Mouse (Mus musculus) brain, adult 10 weeks (tissue): Measurements from ENCODE around the gene Klri2. TPM values are rescaled to one million over a fixed set of nuclear protein-coding genes. Genes with fewer than 3 reads are reported as not detected.

Source experiments
- polyA plus RNA-seq: library from polyadenylated mRNA; stranded (reverse); fragments of 350-450 nt; fragmentation: Illumina TruSeq; extraction: RNeasy Lipid Tissue Mini Kit (QIAGEN cat#74804); gene quantifications from one replicate; pipeline ENCODE4 v1.2.3, GENCODE M21; 2015; ENCODE audit warnings: low read depth, low replicate concordance

Gene Klri2
- polyA plus RNA-seq: not detected

GRCm38 (mm10) chr6:129740069-129740721 is at the start of gene Klri2:
Gene Klri2, minus strand, starts transcription at chr6:129740484.

GRCm38 (mm10) chr6:129784170-129784569 is 43.9 kb upstream of the Klri2 start, which contains the start of gene Gm156:
Gene Gm156, minus strand, starts transcription at chr6:129784270.

GRCm38 (mm10) chr6:129717032-129717431 is 23.3 kb downstream of the Klri2 start, which contains the start of gene Klri1:
Gene Klri1, minus strand, starts transcription at chr6:129717132.

Other genes starting within 250 kb of the Klri2 start
- gene Olr1, start 233.3 kb downstream of the Klri2 start, polyA plus RNA-seq: not detected
- not detected for gene Tmem52b, start 227.9 kb downstream of the Klri2 start, polyA plus RNA-seq
- 958 TPM for gene Gabarapl1, start 207.3 kb downstream of the Klri2 start, polyA plus RNA-seq
- gene Klre1, start 162.6 kb downstream of the Klri2 start, polyA plus RNA-seq: not detected
- gene Klrd1, start 148.7 kb downstream of the Klri2 start, polyA plus RNA-seq: not detected
- not detected for gene Klrk1, start 116.6 kb downstream of the Klri2 start, polyA plus RNA-seq
- gene Klrc3, start 97.1 kb downstream of the Klri2 start, polyA plus RNA-seq: not detected
- not detected for gene Klrc2, start 79.8 kb downstream of the Klri2 start, polyA plus RNA-seq
- gene Klrc1, start 61.5 kb downstream of the Klri2 start, polyA plus RNA-seq: not detected
- not detected for gene Klri1, start 23.4 kb downstream of the Klri2 start, polyA plus RNA-seq
- not detected for gene Gm156, start 43.8 kb upstream of the Klri2 start, polyA plus RNA-seq
- gene Gm17631, start 122.2 kb upstream of the Klri2 start, polyA plus RNA-seq: not detected
- gene Klra17, start 136.2 kb upstream of the Klri2 start, polyA plus RNA-seq: not detected
- not detected for gene Klra5, start 177.2 kb upstream of the Klri2 start, polyA plus RNA-seq